Mouse (Mus musculus) kidney, postnatal 10 days (tissue): ENCODE measurements at regions not wholly inside any gene's neighbourhood (a gene's known extent, or its start where the extent isn't known, plus 50 kb on each side); places are given as distances from the start of the nearest gene placed in this dataset.

Source experiments
- DNase-seq: peaks from one replicate; pipeline ENCODE4 v3.0.0; 2021; ENCODE audit warnings: mixed read lengths

GRCm38 (mm10) chr5:125843259-125843658 lies 311.7 kb downstream of the Tmem132b start:
- DNase-seq, result no peak

- no peak for DNase-seq
These were observed 318.1 kb downstream of the Tmem132b start for GRCm38 (mm10) chr5:125849722-125850121.

- DNase-seq, result no peak
These were observed 344.7 kb downstream of the Tmem132b start for GRCm38 (mm10) chr5:125876296-125876695.

- no peak for DNase-seq
These were observed 357.3 kb downstream of the Tmem132b start for GRCm38 (mm10) chr5:125888840-125889239.

- no peak for DNase-seq
These were observed 362.3 kb downstream of the Tmem132b start for GRCm38 (mm10) chr5:125893864-125894263.

- DNase-seq, result no peak
These were observed 370.5 kb downstream of the Tmem132b start for GRCm38 (mm10) chr5:125902038-125902437.

- DNase-seq, result no peak
These were observed 372.9 kb downstream of the Tmem132b start for GRCm38 (mm10) chr5:125904426-125904825.

- no peak for DNase-seq
These were observed 375.8 kb downstream of the Tmem132b start for GRCm38 (mm10) chr5:125907332-125907731.

- no peak for DNase-seq
These were observed 376.3 kb downstream of the Tmem132b start for GRCm38 (mm10) chr5:125907909-125908308.

- no peak for DNase-seq
These were observed 384.3 kb downstream of the Tmem132b start for GRCm38 (mm10) chr5:125915857-125916256.

- DNase-seq, result no peak
These were observed 389.4 kb downstream of the Tmem132b start for GRCm38 (mm10) chr5:125920965-125921364.

GRCm38 (mm10) chr5:125925856-125926497 lies 394.4 kb downstream of the Tmem132b start:
- DNase-seq, result no peak

GRCm38 (mm10) chr5:125931502-125931901 lies 399.9 kb downstream of the Tmem132b start:
- DNase-seq, result no peak

GRCm38 (mm10) chr5:125939416-125939815 lies 407.8 kb downstream of the Tmem132b start:
- DNase-seq, result no peak

- DNase-seq, result no peak
These were observed 415.2 kb downstream of the Tmem132b start for GRCm38 (mm10) chr5:125946729-125947128.

- DNase-seq, result no peak
These were observed 420.1 kb downstream of the Tmem132b start for GRCm38 (mm10) chr5:125951641-125952040.

- DNase-seq, result peak; percentile 29
These were observed 432.5 kb downstream of the Tmem132b start for GRCm38 (mm10) chr5:125964039-125964438.

GRCm38 (mm10) chr5:125968151-125968550 lies 436.6 kb downstream of the Tmem132b start:
- no peak for DNase-seq

- DNase-seq, result no peak
These were observed 442.5 kb downstream of the Tmem132b start for GRCm38 (mm10) chr5:125974035-125974434.

GRCm38 (mm10) chr5:125979801-125980200 lies 448.2 kb downstream of the Tmem132b start:
- DNase-seq, result no peak

GRCm38 (mm10) chr5:125985356-125985755 lies 453.8 kb downstream of the Tmem132b start:
- DNase-seq, result no peak

GRCm38 (mm10) chr5:125997173-125997572 lies 465.6 kb downstream of the Tmem132b start:
- DNase-seq, result no peak

- DNase-seq, result no peak
These were observed 476.3 kb downstream of the Tmem132b start for GRCm38 (mm10) chr5:126007871-126008270.

GRCm38 (mm10) chr5:126008321-126008720 lies 476.7 kb downstream of the Tmem132b start:
- no peak for DNase-seq

GRCm38 (mm10) chr5:126019781-126020180 lies 488.2 kb downstream of the Tmem132b start:
- no peak for DNase-seq
